Mouse (Mus musculus) thymus, adult 18-20 months (tissue): ENCODE results near the gene Cox14.
"Not testable (repeated sequence)": the region's sequence is repeated elsewhere in the genome, so short reads cannot be mapped to it uniquely, and the experiment has no call there.

Experiments used
- DNase-seq, 2 experiments: peaks; one replicate each; pipeline ENCODE4 v3.0.0; 2022; ENCODE audit warnings: mixed read lengths in 2 of 2

Cox14 gene

DNA sequence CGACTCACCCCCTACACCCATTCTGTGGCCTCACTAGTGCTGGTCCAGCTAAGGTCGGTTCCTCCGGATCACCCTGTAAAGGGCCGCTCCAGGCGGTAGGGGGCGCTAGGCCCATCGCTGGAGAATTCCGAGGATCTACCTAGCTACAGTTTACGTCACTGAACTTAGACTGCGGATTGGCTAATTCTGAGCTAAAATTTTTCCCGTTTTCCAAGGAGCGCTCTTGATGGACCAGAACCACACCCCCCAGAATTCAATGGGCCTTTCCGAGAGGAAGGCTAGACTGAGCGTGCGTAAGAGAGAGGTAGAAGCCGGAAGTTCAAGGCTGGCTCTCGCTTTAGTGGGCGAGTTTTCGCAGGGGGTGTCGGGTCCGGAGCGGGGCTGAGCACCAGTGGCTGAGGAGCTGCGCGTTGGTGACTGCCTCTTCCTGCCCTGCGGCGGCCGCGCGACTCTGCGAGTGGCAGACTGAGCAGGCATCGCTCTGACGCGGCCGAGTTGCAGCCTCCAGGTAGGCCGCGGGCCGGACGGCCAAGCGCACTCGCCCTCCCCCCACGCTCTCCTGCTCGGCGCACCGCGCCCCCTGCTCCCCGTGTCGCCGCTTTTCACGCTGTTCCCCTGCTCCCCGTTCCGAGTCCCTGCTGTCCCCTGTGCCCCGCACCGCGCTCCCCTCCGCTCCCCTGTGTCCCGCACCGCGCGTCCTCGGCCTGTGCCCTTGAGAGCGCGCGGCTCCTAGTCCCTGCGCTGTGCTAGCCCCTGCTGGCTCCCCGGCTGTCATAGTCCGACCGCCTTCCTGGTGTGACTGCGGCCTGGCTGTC lies at the start of gene Cox14:
Gene Cox14, plus strand, starts transcription at position 278 of the 815 bp plus-strand sequence.
- DNase-seq: peak; percentile 87 to 94

DNA sequence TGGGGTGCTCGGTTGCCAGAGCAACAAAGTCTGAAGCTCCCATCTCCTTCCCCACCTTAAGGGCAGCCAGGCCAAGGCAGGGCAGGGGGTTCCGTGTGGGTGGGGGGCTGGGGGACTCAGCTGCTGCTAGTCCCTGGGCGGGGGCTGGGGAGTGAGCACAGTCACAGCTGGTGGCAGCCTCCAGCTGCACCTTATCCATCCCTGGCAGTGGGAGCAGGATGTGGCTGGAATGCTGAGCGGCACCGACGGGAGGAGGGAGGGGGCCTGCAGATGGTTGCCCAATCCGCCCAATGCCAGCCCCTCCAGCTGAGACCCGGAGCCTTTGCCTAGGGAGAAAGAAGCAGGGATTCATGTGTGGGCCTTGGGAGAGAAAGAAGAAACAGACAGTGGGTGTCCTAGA lies 48.3 kb upstream of the Cox14 start:
- DNase-seq: no peak

DNA sequence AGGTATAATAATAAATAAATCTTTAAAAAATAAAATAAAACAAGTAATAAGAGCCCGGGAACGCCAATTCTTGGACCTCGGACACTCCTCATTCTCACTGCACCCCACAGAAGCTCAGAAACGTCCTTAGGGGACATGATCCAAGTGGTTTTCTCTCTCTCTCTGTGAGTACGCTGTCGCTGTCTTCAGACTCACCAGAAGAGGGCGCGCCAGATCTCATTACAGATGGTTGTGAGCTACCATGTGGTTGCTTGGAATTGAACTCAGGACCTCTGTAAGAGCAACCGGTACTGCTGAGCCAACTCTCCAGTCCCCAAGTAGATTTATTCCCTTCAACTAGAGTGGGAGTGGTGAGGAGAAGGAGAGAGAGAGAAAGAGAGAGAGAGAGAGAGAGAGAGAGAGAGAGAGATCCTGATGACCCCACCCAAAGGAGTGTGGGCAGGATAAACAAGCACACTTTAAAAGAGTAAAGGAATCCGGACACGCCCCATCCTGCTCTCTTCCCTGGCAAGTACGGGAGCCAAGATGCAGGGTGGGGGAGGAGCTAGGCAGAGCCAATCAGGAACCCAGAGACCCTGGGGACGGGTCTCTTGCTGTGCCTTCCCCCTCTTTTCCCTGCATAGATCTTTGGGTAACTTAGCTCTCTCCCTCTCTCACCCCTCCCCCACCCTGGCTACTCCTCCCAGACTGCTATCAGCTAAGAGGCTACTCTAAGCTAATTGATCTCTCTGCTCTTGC lies 47.2 kb upstream of the Cox14 start:
- DNase-seq: no peak

DNA sequence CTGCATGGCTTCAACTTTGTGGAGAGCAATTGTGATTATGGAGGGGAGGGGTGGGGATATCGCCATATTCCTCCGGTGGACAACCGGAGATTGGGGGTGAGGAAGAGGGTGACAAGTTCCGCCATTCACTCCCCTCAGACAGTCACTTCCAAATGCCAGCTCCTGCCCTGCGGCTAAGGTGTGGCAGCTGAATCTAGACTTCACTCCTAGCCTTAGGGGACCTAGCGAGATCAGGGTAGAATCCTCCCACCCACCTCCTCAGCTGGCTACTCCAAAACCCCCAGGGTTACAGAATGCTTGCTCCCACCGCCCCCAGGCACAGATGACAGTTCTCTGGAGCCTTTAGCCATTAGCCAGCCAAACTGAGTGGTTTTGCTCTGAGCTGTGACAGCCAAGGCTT lies 46.4 kb upstream of the Cox14 start:
- no peak for DNase-seq

- DNase-seq: no peak
Measured at GRCm38 (mm10) chr15:99682880-99683279, 42.5 kb upstream of the Cox14 start.

DNA sequence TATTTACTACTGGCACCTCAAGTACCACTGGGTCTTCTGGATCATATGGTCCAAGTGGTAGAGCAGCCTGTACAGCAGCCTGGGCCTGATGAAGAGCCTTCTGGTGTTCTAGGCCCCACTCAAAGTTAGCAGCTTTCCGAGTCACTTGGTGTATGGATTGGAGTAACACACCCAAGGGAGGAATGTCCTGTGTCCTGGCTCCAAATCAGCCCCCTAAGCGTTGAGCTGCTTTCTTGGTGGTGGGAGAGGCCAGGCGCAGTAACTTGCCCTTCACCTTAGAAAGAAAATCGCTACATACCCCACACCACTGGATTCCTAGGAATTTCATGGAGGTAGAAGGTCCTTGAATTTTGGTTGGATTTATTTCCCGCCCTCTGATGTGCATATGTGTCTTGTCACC lies 41.3 kb upstream of the Cox14 start:
- no peak for DNase-seq

GRCm38 (mm10) chr15:99688712-99689111 lies 36.7 kb upstream of the Cox14 start:
- no peak for DNase-seq

- DNase-seq: no peak
Measured at GRCm38 (mm10) chr15:99690924-99691323, 34.5 kb upstream of the Cox14 start.

DNA sequence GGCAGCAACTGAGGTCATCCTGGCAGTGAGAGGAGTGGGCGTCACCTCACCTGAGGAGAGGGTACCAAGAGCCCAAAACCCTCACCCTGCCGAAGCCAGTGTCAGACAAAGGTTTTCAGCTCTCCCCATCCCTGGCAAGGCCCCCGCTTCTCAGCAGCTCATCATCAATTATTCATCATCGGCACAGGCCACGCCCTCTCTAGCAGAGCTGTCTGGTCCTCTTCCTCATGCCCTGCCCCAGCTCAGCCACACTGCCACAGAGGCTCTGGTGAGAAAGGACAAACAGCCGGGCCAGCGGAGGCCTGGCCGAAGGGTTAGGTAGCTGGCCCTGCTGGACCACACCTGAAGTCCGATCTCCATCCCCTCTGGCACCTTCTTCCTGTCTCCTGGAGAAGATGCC lies 33.4 kb upstream of the Cox14 start:
- DNase-seq: no peak

DNA sequence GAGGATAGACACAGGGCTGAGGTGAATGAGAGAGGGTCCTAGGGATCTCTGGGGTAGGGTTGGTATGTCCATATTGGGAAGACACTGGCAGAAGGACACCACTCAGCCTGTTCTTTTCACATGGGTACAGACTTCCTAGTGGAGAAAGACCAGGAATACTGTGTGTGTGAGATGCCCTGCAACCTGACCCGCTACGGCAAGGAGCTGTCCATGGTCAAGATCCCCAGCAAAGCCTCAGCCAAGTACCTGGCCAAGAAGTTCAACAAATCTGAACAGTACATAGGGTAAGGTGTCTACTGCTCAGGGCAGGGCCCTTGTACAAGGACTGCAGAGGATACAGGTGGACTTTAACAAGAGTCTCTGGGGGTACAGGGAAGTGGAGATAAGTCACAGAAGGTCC lies 28.1 kb upstream of the Cox14 start:
- DNase-seq: no peak

- no peak for DNase-seq
Measured at GRCm38 (mm10) chr15:99698533-99699085, 26.8 kb upstream of the Cox14 start.

DNA sequence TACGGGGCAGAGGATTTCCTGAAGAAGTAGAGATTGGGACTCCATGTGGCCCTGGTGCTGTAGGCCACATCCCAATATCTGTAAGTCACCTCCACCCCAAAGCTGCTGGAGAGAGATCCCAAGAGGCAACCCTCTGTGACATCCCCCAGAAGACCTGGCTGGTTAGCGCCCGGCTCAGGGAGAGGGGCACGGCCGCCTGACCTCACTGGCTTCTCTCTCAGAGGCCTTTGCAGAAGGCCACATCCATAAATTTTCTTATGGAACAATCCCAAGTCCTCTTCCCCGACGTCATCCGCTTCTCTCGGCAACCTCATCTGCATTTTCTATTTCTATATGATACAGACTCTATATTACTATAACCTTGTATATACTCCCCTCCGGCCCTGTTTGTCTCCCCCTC lies 25.7 kb upstream of the Cox14 start:
- no peak for DNase-seq

GRCm38 (mm10) chr15:99700219-99701106 lies 25.0 kb upstream of the Cox14 start:
- no peak for DNase-seq

- not testable (repeated sequence) for DNase-seq
Measured at GRCm38 (mm10) chr15:99701640-99701998, 23.8 kb upstream of the Cox14 start.

- DNase-seq: peak; percentile 81 to 85
Measured at GRCm38 (mm10) chr15:99701999-99702900, 23.2 kb upstream of the Cox14 start, which contains the start of gene Smarcd1. TSS of gene Smarcd1 (plus strand) at chr15:99702129.

DNA sequence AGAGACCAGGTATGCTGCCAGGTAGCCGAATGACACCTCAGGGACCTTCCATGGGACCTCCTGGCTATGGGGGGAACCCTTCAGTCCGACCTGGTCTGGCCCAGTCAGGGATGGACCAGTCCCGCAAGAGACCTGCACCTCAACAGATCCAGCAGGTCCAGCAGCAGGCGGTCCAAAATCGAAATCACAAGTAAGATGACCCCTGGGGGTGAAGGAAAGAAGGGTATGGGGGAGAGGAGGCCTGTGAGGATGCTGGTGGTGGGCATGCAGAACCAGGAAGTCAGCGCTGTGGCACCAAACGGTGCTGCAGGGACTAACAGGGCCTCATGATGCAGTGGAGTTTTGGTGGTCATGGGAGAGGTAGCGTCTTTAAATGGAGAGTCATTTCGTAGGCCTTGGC lies 22.3 kb upstream of the Cox14 start:
- DNase-seq: no peak

DNA sequence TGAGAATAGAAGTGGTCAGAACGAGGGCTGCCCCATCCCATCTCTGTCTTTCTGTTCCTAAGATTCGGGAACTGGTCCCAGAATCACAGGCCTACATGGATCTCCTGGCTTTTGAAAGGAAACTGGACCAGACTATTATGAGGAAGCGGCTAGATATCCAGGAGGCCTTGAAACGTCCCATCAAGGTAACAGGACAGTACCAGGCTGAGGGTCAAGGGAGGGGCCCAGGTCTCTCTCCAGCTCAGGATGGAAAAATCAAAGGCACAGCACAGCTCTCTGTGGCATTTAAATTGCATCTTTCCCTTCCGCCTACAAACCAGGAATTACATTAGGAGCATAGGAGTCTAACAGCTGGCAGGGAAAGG lies 21.8 kb upstream of the Cox14 start:
- DNase-seq: no peak

- DNase-seq: no peak
Measured at GRCm38 (mm10) chr15:99704041-99704681, 21.3 kb upstream of the Cox14 start.

GRCm38 (mm10) chr15:99704881-99705280 lies 20.5 kb upstream of the Cox14 start:
- DNase-seq: no peak

DNA sequence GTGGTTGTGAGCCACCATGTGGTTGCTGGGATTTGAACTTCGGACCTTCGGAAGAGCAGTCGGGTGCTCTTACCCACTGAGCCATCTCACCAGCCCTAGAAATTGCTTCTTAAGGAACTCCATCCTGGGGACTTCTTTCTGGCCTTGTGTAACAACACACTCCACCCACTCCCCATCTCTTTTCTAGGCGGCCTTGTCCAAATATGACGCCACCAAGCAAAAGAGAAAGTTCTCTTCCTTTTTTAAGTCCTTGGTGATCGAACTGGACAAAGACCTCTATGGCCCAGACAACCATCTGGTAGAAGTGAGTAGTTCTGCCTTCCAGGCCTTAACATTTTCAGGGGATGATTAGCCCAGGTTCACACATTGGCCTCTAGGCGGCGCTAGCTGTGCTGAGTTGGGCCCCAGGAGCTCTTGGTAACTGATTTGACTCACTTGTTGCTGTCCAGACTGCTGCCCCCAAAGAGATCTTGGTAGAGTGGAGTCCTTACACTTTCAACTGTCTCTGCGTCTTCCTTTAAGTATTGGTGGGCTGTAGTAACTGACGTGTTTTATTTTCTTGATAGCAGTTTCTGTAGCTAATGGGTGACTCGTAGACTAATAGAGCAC lies 19.9 kb upstream of the Cox14 start, which contains the start of gene Gm17349:
Gene Gm17349, minus strand, starts transcription at position 51 of the 609 bp plus-strand sequence.
- DNase-seq: no peak

GRCm38 (mm10) chr15:99708176-99708575 lies 17.2 kb upstream of the Cox14 start:
- DNase-seq: no peak
